Mouse (Mus musculus) 3T3-L1 (cell line): ENCODE measurements around the gene Clstn2.

Experiments used
- DNase-seq: peaks from one replicate; pipeline ENCODE4 v3.0.0-alpha.2; 2015; ENCODE audit warnings: low read depth, low spot score

The Clstn2 gene

GRCm38 (mm10) chr9:98032573-98033272 lies at the start of gene Clstn2:
Gene Clstn2 (minus strand): TSS chr9:98033181.
- no peak for DNase-seq

GRCm38 (mm10) chr9:98067767-98068166 lies 34.8 kb upstream of the Clstn2 start:
- DNase-seq = no peak

GRCm38 (mm10) chr9:98061646-98062045 lies 28.7 kb upstream of the Clstn2 start:
- no peak for DNase-seq

- no peak for DNase-seq
These were observed 24.3 kb upstream of the Clstn2 start for GRCm38 (mm10) chr9:98057291-98057690.

GRCm38 (mm10) chr9:98051343-98051742 lies 18.4 kb upstream of the Clstn2 start:
- DNase-seq = no peak

GRCm38 (mm10) chr9:98033273-98033855 lies 383 bp upstream of the Clstn2 start:
- DNase-seq = no peak

- no peak for DNase-seq
These were observed 946 bp downstream of the Clstn2 start for GRCm38 (mm10) chr9:98031898-98032572.

- DNase-seq = peak; percentile 3
These were observed 2.3 kb downstream of the Clstn2 start for GRCm38 (mm10) chr9:98030715-98031114.

GRCm38 (mm10) chr9:98025548-98025947 lies 7.4 kb downstream of the Clstn2 start:
- DNase-seq = no peak

GRCm38 (mm10) chr9:98023069-98023468 lies 9.9 kb downstream of the Clstn2 start:
- DNase-seq = no peak

GRCm38 (mm10) chr9:98019876-98020275 lies 13.1 kb downstream of the Clstn2 start:
- no peak for DNase-seq

GRCm38 (mm10) chr9:98018687-98019086 lies 14.3 kb downstream of the Clstn2 start:
- no peak for DNase-seq

- no peak for DNase-seq
These were observed 16.4 kb downstream of the Clstn2 start for GRCm38 (mm10) chr9:98016576-98016975.

GRCm38 (mm10) chr9:97996349-97996748 lies 36.6 kb downstream of the Clstn2 start:
- no peak for DNase-seq

GRCm38 (mm10) chr9:97995723-97996122 lies 37.3 kb downstream of the Clstn2 start:
- DNase-seq = no peak

- no peak for DNase-seq
These were observed 40.9 kb downstream of the Clstn2 start for GRCm38 (mm10) chr9:97992131-97992530.

GRCm38 (mm10) chr9:97977339-97977738 lies 55.6 kb downstream of the Clstn2 start:
- no peak for DNase-seq

- DNase-seq = no peak
These were observed 58.1 kb downstream of the Clstn2 start for GRCm38 (mm10) chr9:97974801-97975347.

- no peak for DNase-seq
These were observed 66.3 kb downstream of the Clstn2 start for GRCm38 (mm10) chr9:97966691-97967090.

GRCm38 (mm10) chr9:97957508-97957907 lies 75.5 kb downstream of the Clstn2 start:
- no peak for DNase-seq

- DNase-seq = no peak
These were observed 76.4 kb downstream of the Clstn2 start for GRCm38 (mm10) chr9:97956407-97957106.
